Mouse (Mus musculus) kidney, postnatal 0 days (tissue): ENCODE results near the gene Il12rb1. TPM values are rescaled to one million over a fixed set of nuclear protein-coding genes. Genes with fewer than 3 reads are reported as not detected.

Experiments used
- ATAC-seq: fragments of 200-750 bp; cut with Nextera tagmentation; replicated peaks from 2 replicates; pipeline ENCODE4 v1.8.0; 2017; ENCODE audit warnings: low read depth, moderate number of reproducible peaks, moderate TSS enrichment, moderate library complexity; ENCODE audit not compliant: low FRiP score
- DNase-seq: peaks from one replicate; pipeline ENCODE4 v3.0.0-alpha.2; 2016; ENCODE audit warnings: low spot score
- H3K27ac ChIP-seq: fragments of 300-500 bp; sonication (generic); 2 replicates; pipeline ENCODE4 v1.5.1; 2014; ENCODE audit warnings: mild to moderate bottlenecking
- H3K27me3 ChIP-seq: fragments of 300-500 bp; sonication (generic); 2 replicates; pipeline ENCODE4 v1.6.1; 2014; ENCODE audit warnings: low read length, mixed read lengths; ENCODE audit not compliant: insufficient read depth
- H3K36me3 ChIP-seq: fragments of 300-500 bp; sonication (generic); 2 replicates; pipeline ENCODE4 v1.6.1; 2014; ENCODE audit warnings: low read length, mixed read lengths; ENCODE audit not compliant: insufficient read depth
- H3K4me1 ChIP-seq: fragments of 300-500 bp; sonication (generic); replicated peaks from 2 replicates; pipeline ENCODE4 v1.6.1; 2014; ENCODE audit warnings: antibody characterized with exemption, low read length, mixed read lengths; ENCODE audit not compliant: insufficient read depth
- H3K4me2 ChIP-seq: fragments of 300-500 bp; sonication (generic); 2 replicates; pipeline ENCODE4 v1.6.1; 2014; ENCODE audit warnings: mild to moderate bottlenecking, low read length, moderate library complexity, mixed read lengths
- H3K4me3 ChIP-seq: fragments of 300-500 bp; sonication (generic); replicated peaks from 2 replicates; pipeline ENCODE4 v1.5.1; 2014; ENCODE audit warnings: low read depth, low read length
- H3K9ac ChIP-seq: fragments of 300-500 bp; sonication (generic); 2 replicates; pipeline ENCODE4 v1.6.1; 2014; ENCODE audit warnings: low read depth, low read length
- H3K9me3 ChIP-seq: fragments of 300-500 bp; sonication (generic); replicated peaks from 2 replicates; pipeline ENCODE4 v1.6.1; 2016; ENCODE audit warnings: low read length, inconsistent platforms, mixed read lengths
- CTCF ChIP-seq: IDR thresholded peaks from 2 replicates; pipeline ENCODE4 v1.5.1; 2016; ENCODE audit warnings: antibody characterized with exemption, low read depth, mild to moderate bottlenecking, moderate library complexity
- WGBS: fragments of 180-500 bp; shearing (Covaris S2); extraction: QIAGEN DNeasy Blood & Tissue Kit; methylation state at CpG from one replicate; pipeline ENCODE4 v1.1.7; 2014; 5-methylcytosine and 5-hydroxymethylcytosine counted together
- polyA plus RNA-seq: library from polyadenylated mRNA; unstranded; fragments of >200 nt; fragmentation: Nextera tagmentation; extraction: Ambion mirVana; gene quantifications from 2 replicates; pipeline ENCODE4 v1.2.1, GENCODE M21; 2015

Gene Il12rb1
- polyA plus RNA-seq, 1 experiment from 2014 or later: 0.09 TPM

- Histone ChIP-seq H3K4me3 (no peak overlapping the region), H3K36me3 (no peaks in the 10 kb centered on the region), H3K27ac (no peak overlapping the region), H3K4me2 (no peak overlapping the region), H3K9ac (no peak overlapping the region), H3K9me3 (no peaks in the 10 kb centered on the region), H3K4me1 (peaks cover 5% of the 10 kb centered on the region; the same call in 1 of the 2 replicates), H3K27me3 (no peaks in the 10 kb centered on the region)
- 82% methylated on average over 5 of the region's 5 CpGs for WGBS
- no peak for DNase-seq
- no peak for ATAC-seq
- no peak for TF ChIP-seq CTCF
Observed at GRCm38 (mm10) chr8:70843214-70843773, 35.0 kb downstream of the Il12rb1 start.

- Histone ChIP-seq H3K9ac (no peak overlapping the region), H3K27ac (no peak overlapping the region), H3K4me1 (no peaks in the 10 kb centered on the region), H3K27me3 (no peaks in the 10 kb centered on the region), H3K4me2 (no peak overlapping the region), H3K9me3 (no peaks in the 10 kb centered on the region), H3K36me3 (no peaks in the 10 kb centered on the region), H3K4me3 (no peak overlapping the region)
- 83% methylated on average over 8 of the region's 8 CpGs for WGBS
- DNase-seq (no peak), ATAC-seq (no peak)
- TF ChIP-seq CTCF: no peak
Observed at GRCm38 (mm10) chr8:70843941-70844340, 35.7 kb downstream of the Il12rb1 start.

- H3K27me3 ChIP-seq: no peaks in the 10 kb centered on the region
- no peak overlapping the region for H3K4me3 ChIP-seq
- 2% methylated on average over 6 of the region's 6 CpGs for WGBS
- no peak overlapping the region for H3K9ac ChIP-seq
- no peak overlapping the region for H3K4me2 ChIP-seq
- peak; percentile 89 for DNase-seq
- H3K27ac ChIP-seq: no peak overlapping the region
- peak; percentile 99 for TF ChIP-seq CTCF
- no peaks in the 10 kb centered on the region for H3K9me3 ChIP-seq
- H3K4me1 ChIP-seq: no peaks in the 10 kb centered on the region
- H3K36me3 ChIP-seq: no peaks in the 10 kb centered on the region
- ATAC-seq: no peak
Observed at GRCm38 (mm10) chr8:70844523-70844922, 36.3 kb downstream of the Il12rb1 start.

GRCm38 (mm10) chr8:70845108-70845507, 36.9 kb downstream of the Il12rb1 start:
- Histone ChIP-seq H3K9ac (no peak overlapping the region), H3K36me3 (no peaks in the 10 kb centered on the region), H3K27me3 (no peaks in the 10 kb centered on the region), H3K4me1 (no peaks in the 10 kb centered on the region), H3K4me2 (no peak overlapping the region), H3K4me3 (no peak overlapping the region), H3K9me3 (no peaks in the 10 kb centered on the region), H3K27ac (no peak overlapping the region)
- ATAC-seq: no peak
- no peak for DNase-seq
- TF ChIP-seq CTCF: no peak
- 43% methylated on average over 5 of the region's 5 CpGs for WGBS

DNA sequence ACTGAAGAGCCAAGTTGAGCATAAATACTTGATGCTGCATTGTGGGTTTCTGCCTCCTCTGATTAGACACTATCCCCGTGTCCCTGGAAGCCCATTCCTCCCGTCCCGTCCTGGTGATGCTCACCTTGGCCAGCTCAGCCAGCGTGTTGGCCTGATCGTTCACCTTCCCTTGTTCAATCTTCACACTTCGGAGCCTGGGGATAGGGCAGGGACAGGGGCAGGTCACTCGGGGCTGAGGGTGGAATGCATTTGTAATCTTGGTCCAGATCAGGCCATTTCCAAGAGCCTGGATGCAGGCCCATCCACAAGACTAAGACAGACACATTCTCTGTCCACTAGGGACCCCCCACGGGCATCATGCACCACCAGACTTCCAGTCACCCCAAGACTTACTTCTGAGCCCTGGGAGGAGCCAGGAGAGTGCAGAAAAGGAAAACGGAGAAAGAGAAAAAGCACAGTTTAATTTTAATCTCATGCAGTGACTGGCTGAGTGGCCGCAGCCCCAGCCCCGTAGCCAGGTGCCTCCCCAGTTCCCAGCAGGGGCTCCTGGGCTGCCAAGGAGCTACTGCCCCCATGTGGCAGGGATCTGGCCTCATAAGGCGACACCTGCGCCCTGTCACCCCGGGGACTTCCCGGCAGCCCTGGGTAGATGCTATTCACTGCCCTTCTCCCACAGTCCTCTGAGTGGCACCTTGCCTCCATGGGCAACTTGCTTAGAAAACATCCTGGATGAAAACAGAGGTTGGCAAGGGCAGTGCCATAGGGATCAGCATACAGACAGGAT, 38.3 kb downstream of the Il12rb1 start:
- H3K4me3 ChIP-seq: no peak overlapping the region
- no peak overlapping the region for H3K27ac ChIP-seq
- TF ChIP-seq CTCF: peak; percentile 37
- peak overlapping the region; percentile 13; the same call in 1 of the 2 replicates for H3K9ac ChIP-seq
- H3K4me1 ChIP-seq: no peaks in the 10 kb centered on the region
- DNase-seq: no peak
- H3K4me2 ChIP-seq: no peak overlapping the region
- no peaks in the 10 kb centered on the region for H3K9me3 ChIP-seq
- H3K27me3 ChIP-seq: no peaks in the 10 kb centered on the region; the same call in 1 of the 2 replicates
- WGBS: 53% methylated on average over 15 of the region's 15 CpGs
- ATAC-seq: no peak
- no peaks in the 10 kb centered on the region for H3K36me3 ChIP-seq

DNA sequence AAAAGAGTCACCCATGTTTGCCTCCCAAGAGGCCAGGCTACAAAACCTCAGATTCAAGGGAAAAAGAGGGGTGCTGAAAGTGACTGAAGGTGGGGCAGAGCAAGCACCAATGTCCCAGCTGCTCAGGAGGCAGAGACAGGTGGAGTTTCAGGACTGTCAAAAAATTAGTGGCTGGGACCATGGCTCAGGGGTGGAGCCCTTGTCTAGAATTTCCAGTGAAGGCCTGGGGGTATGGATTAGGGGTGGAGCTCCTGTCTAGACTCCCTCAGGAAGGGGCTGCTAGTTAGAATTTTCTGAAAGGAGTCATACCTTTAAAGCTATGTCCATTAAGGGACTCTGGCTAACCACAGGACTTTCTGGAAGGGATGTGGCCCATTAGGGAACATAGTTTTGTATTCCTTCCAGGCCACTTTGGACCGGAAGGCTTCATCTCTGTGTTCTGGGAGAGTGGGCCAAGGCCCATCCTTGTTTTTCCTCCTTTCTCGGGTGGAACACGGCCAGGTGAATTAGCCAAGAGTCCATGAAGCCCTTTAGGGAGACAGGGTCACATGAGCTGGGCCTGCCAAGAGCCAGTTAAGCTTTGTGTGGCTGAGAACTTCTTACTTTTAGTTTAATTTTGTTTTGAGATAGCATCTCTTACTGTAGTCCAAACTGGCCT, 41.2 kb downstream of the Il12rb1 start:
- TF ChIP-seq CTCF: no peak
- no peak for DNase-seq
- WGBS: 79% methylated on average over 3 of the region's 3 CpGs
- H3K9ac ChIP-seq: no peak overlapping the region
- no peak overlapping the region for H3K4me3 ChIP-seq
- H3K4me2 ChIP-seq: no peak overlapping the region
- H3K9me3 ChIP-seq: no peaks in the 10 kb centered on the region
- no peak overlapping the region for H3K27ac ChIP-seq
- H3K36me3 ChIP-seq: no peaks in the 10 kb centered on the region
- no peaks in the 10 kb centered on the region for H3K4me1 ChIP-seq
- no peak for ATAC-seq
- no peaks in the 10 kb centered on the region; the same call in 1 of the 2 replicates for H3K27me3 ChIP-seq
